Comparison of ENCODE assay signal across 9 mouse cellular contexts in the genomic region with DNA sequence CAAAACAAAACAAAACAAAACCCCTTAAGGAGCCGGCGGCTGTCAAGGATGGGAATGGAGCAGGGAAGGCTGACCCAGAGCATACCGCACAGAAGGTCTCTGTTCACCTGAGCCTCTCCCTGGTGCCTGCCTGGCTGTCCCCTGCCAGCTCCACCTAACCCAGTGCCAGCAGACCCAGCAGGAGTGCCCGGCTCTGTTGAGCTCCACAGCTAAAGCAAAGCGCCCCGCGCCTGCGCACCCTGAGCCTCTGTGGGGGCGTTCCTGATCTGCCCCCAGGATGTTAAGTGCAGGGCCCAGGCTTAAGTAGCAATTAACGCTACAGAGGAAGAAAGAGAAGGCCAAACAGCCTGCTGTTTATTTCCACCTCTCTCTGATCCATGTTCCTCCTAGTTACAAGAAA.
DNase-seq lines count a peak whose midpoint lies in the region; ATAC-seq lines count a peak whose summit lies in the region.
"Had no signal": no experiment of that assay in that cellular context is flagged by ENCODE, and none has a peak within 500 bp of the region (broad histone marks: within the 10 kb centered on the region; RNA-seq: fewer than 3 reads in every experiment).

No protein-coding gene starts in this region.

- H3K9ac ChIP-seq in forebrain, embryonic 16.5 days (replicated peaks; ENCODE audit: low read depth, low read length) = no peak overlapping the region
- no peak overlapping the region for H3K9ac ChIP-seq in neural tube, embryonic 15.5 days (replicated peaks)

- peak overlapping the region; percentile 14; the same call in 1 of the 2 replicates for H3K4me2 ChIP-seq in forebrain, embryonic 16.5 days (ENCODE audit: low read length)
- H3K4me2 ChIP-seq in neural tube, embryonic 15.5 days = peak overlapping the region; percentile 0; the same call in 1 of the 2 replicates

- H3K27me3 ChIP-seq in forebrain, embryonic 16.5 days (replicated peaks; ENCODE audit: control insufficient read depth, insufficient read depth, low read length) = peaks cover 36% of the 10 kb centered on the region
- peaks cover 26% of the 10 kb centered on the region; the same call in 1 of the 2 replicates for H3K27me3 ChIP-seq in neural tube, embryonic 15.5 days (replicated peaks)

- H3K4me1 ChIP-seq in forebrain, embryonic 16.5 days (replicated peaks; ENCODE audit: control insufficient read depth, insufficient read depth, low read length) = peaks cover 26% of the 10 kb centered on the region
- H3K4me1 ChIP-seq in neural tube, embryonic 15.5 days = peaks cover 33% of the 10 kb centered on the region

- no peak overlapping the region for H3K4me3 ChIP-seq in forebrain, embryonic 16.5 days (replicated peaks; ENCODE audit: low read length)
- H3K4me3 ChIP-seq in neural tube, embryonic 15.5 days (replicated peaks) = no peak overlapping the region

- H3K27ac ChIP-seq in forebrain, embryonic 16.5 days (ENCODE audit: low read length) = no peak overlapping the region
- no peak overlapping the region for H3K27ac ChIP-seq in neural tube, embryonic 15.5 days (replicated peaks)

- 2% methylated on average over 10 of the region's 10 CpGs for WGBS in forebrain, embryonic 16.5 days
- 10% methylated on average over 10 of the region's 10 CpGs for WGBS in neural tube, embryonic 15.5 days

- H3K36me3 ChIP-seq in forebrain, embryonic 16.5 days (ENCODE audit: control insufficient read depth, insufficient read depth) = no peaks in the 10 kb centered on the region
- no peaks in the 10 kb centered on the region for H3K36me3 ChIP-seq in neural tube, embryonic 15.5 days

- no peaks in the 10 kb centered on the region for H3K9me3 ChIP-seq in forebrain, embryonic 16.5 days (ENCODE audit: control insufficient read depth, low read length)
- H3K9me3 ChIP-seq in neural tube, embryonic 15.5 days (replicated peaks) = no peaks in the 10 kb centered on the region

- peak; percentile 44 for DNase-seq in retina, postnatal 1 day
- DNase-seq in retina, embryonic 14.5 days (ENCODE audit: low spot score) = no peak
- DNase-seq in cerebellum, adult 9-11 months = peak; percentile 93
- DNase-seq in left cerebral cortex, postnatal 25 days (ENCODE audit: low spot score in 2 of 2) = no peak
- DNase-seq: layer of hippocampus, adult 9-11 months; lung, adult 18-20 months had no signal

- intact Hi-C loops in left cerebral cortex, postnatal 25 days (cut with DNase I) = no loop called here

- peak; percentile 66 for ATAC-seq in forebrain, embryonic 16.5 days
- ATAC-seq in neural tube, embryonic 15.5 days (ENCODE audit: low FRiP score) = no peak
- ATAC-seq in frontal cortex, adult (ENCODE audit: low TSS enrichment) = no peak

Comparison
In these comparisons a context has a peak if more than half of its experiments do, and no peak if none do; other contexts are left out.
1. DNase-seq: peak in retina, postnatal 1 day (single experiment) and cerebellum, adult 9-11 months (single experiment); none in retina, embryonic 14.5 days (single experiment) and left cerebral cortex, postnatal 25 days (0 of 2).